17 mouse cellular contexts compared by ENCODE assay signal in genomic region chr11:79053437-79053836, GRCm38 (mm10).
A peak's percentile ranks its signal among the peaks of the same experiment; 100 is the strongest.
DNase-seq lines count a peak whose midpoint lies in the region; ATAC-seq and TF ChIP-seq lines count a peak whose summit lies in the region.
"Had no signal": no experiment of that assay in that cellular context is flagged by ENCODE, and none has a peak within 500 bp of the region (broad histone marks: within the 10 kb centered on the region; RNA-seq: fewer than 3 reads in every experiment).

No protein-coding gene starts in this region.

- peaks cover 75% of the 10 kb centered on the region for H3K4me1 ChIP-seq in heart, embryonic 13.5 days
- H3K4me1 ChIP-seq in midbrain, embryonic 15.5 days: peaks cover 14% of the 10 kb centered on the region
- peaks cover 12% of the 10 kb centered on the region for H3K4me1 ChIP-seq in midbrain, embryonic 14.5 days (ENCODE audit: control insufficient read depth, insufficient read depth, low read length)
- H3K4me1 ChIP-seq in forebrain, embryonic 16.5 days (replicated peaks; ENCODE audit: control insufficient read depth, insufficient read depth, low read length): peaks cover 5% of the 10 kb centered on the region; the same call in 1 of the 2 replicates
- peaks cover 14% of the 10 kb centered on the region for H3K4me1 ChIP-seq in liver, postnatal 0 days (ENCODE audit: insufficient read depth)
- H3K4me1 ChIP-seq in stomach, postnatal 0 days (replicated peaks; ENCODE audit: control insufficient read depth, insufficient read depth): no peaks in the 10 kb centered on the region

- no peak for TF ChIP-seq EP300 in liver, postnatal 0 days (IDR thresholded peaks at IDR 0.05; ENCODE audit: low read depth)
- TF ChIP-seq EP300 in stomach, postnatal 0 days (optimal IDR thresholded peaks at IDR 0.05): no peak

- H3K4me3 ChIP-seq in heart, embryonic 13.5 days: no peak overlapping the region
- no peak overlapping the region for H3K4me3 ChIP-seq in midbrain, embryonic 15.5 days
- H3K4me3 ChIP-seq in midbrain, embryonic 14.5 days (replicated peaks; ENCODE audit: low read depth, low read length): no peak overlapping the region
- no peak overlapping the region for H3K4me3 ChIP-seq in forebrain, embryonic 16.5 days (replicated peaks; ENCODE audit: low read length)
- H3K4me3 ChIP-seq in liver, postnatal 0 days (ENCODE audit: low read depth, low read length): no peak overlapping the region
- no peak overlapping the region for H3K4me3 ChIP-seq in stomach, postnatal 0 days (ENCODE audit: low read depth, low read length)
- H3K4me3 ChIP-seq: erythroblast, embryonic 14.5 days; heart, embryonic 15.5 days; hindbrain, embryonic 15.5 days; myocyte; neural tube, embryonic 15.5 days had no signal

- peak overlapping the region; percentile 56 for H3K9ac ChIP-seq in heart, embryonic 13.5 days
- no peak overlapping the region for H3K9ac ChIP-seq in midbrain, embryonic 15.5 days
- no peak overlapping the region for H3K9ac ChIP-seq in midbrain, embryonic 14.5 days (replicated peaks; ENCODE audit: low read length)
- no peak overlapping the region for H3K9ac ChIP-seq in forebrain, embryonic 16.5 days (replicated peaks; ENCODE audit: low read depth, low read length)
- H3K9ac ChIP-seq in liver, postnatal 0 days (replicated peaks): no peak overlapping the region
- no peak overlapping the region for H3K9ac ChIP-seq in stomach, postnatal 0 days (ENCODE audit: low read length)
- H3K9ac ChIP-seq: heart, embryonic 15.5 days; hindbrain, embryonic 15.5 days; neural tube, embryonic 15.5 days had no signal

- no peak for ATAC-seq in heart, embryonic 13.5 days (ENCODE audit: extremely low read depth, insufficient number of reproducible peaks, low FRiP score, low TSS enrichment)
- ATAC-seq in midbrain, embryonic 15.5 days (replicated peaks): no peak
- ATAC-seq in midbrain, embryonic 14.5 days (ENCODE audit: low FRiP score, low TSS enrichment): no peak
- no peak for ATAC-seq in forebrain, embryonic 16.5 days
- no peak for ATAC-seq in liver, postnatal 0 days
- no peak for ATAC-seq in stomach, postnatal 0 days (ENCODE audit: low FRiP score, low TSS enrichment)

- H3K9me3 ChIP-seq in heart, embryonic 13.5 days: peaks cover 5% of the 10 kb centered on the region; the same call in 1 of the 2 replicates
- H3K9me3 ChIP-seq in midbrain, embryonic 15.5 days: no peaks in the 10 kb centered on the region
- no peaks in the 10 kb centered on the region for H3K9me3 ChIP-seq in midbrain, embryonic 14.5 days (ENCODE audit: control insufficient read depth, low read length)
- H3K9me3 ChIP-seq in forebrain, embryonic 16.5 days (ENCODE audit: control insufficient read depth, low read length): 0 out of 2 replicates have a peak, but pooled peaks cover 2% of the 10 kb centered on the region
- no peaks in the 10 kb centered on the region for H3K9me3 ChIP-seq in liver, postnatal 0 days (ENCODE audit: low read length)
- no peaks in the 10 kb centered on the region for H3K9me3 ChIP-seq in stomach, postnatal 0 days (ENCODE audit: control insufficient read depth, low read length)
- H3K9me3 ChIP-seq: heart, embryonic 15.5 days; hindbrain, embryonic 15.5 days; neural tube, embryonic 15.5 days had no signal

- no peaks in the 10 kb centered on the region for H3K27me3 ChIP-seq in heart, embryonic 13.5 days (replicated peaks)
- no peaks in the 10 kb centered on the region for H3K27me3 ChIP-seq in midbrain, embryonic 15.5 days (replicated peaks)
- H3K27me3 ChIP-seq in midbrain, embryonic 14.5 days (ENCODE audit: control insufficient read depth, insufficient read depth, low read length): no peaks in the 10 kb centered on the region
- H3K27me3 ChIP-seq in forebrain, embryonic 16.5 days (replicated peaks; ENCODE audit: control insufficient read depth, insufficient read depth, low read length): no peaks in the 10 kb centered on the region
- no peaks in the 10 kb centered on the region for H3K27me3 ChIP-seq in liver, postnatal 0 days (ENCODE audit: insufficient read depth, low read length)
- no peaks in the 10 kb centered on the region for H3K27me3 ChIP-seq in stomach, postnatal 0 days (ENCODE audit: control insufficient read depth, insufficient read depth, low read length)
- H3K27me3 ChIP-seq: heart, embryonic 15.5 days; hindbrain, embryonic 15.5 days; neural tube, embryonic 15.5 days had no signal

- H3K4me2 ChIP-seq in heart, embryonic 13.5 days: no peak overlapping the region
- no peak overlapping the region for H3K4me2 ChIP-seq in midbrain, embryonic 15.5 days
- no peak overlapping the region for H3K4me2 ChIP-seq in midbrain, embryonic 14.5 days (ENCODE audit: low read length)
- H3K4me2 ChIP-seq in forebrain, embryonic 16.5 days (ENCODE audit: low read length): no peak overlapping the region
- no peak overlapping the region for H3K4me2 ChIP-seq in liver, postnatal 0 days (ENCODE audit: low read depth, low read length)
- no peak overlapping the region for H3K4me2 ChIP-seq in stomach, postnatal 0 days (replicated peaks; ENCODE audit: low read depth)
- H3K4me2 ChIP-seq: heart, embryonic 15.5 days; hindbrain, embryonic 15.5 days; neural tube, embryonic 15.5 days had no signal

- no peak for DNase-seq in heart, adult 9 months (ENCODE audit: low spot score in 2 of 2)
- no peak for DNase-seq in midbrain, embryonic 14.5 days
- no peak for DNase-seq in liver, postnatal 0 days
- no peak for DNase-seq in stomach, postnatal 0 days (ENCODE audit: low spot score)
- no peak for DNase-seq in cerebellum, postnatal 10 days
- DNase-seq: cerebellum, adult 9-10 months; kidney, adult 11 months; kidney, postnatal 10 days; thymus, postnatal 36 days had no signal

- H3K27ac ChIP-seq in heart, embryonic 13.5 days (replicated peaks): peak overlapping the region; percentile 36; the same call in 1 of the 2 replicates
- 0 out of 2 replicates have a peak overlapping the region, but pooled peaks have one; percentile 4 for H3K27ac ChIP-seq in midbrain, embryonic 15.5 days
- H3K27ac ChIP-seq in midbrain, embryonic 14.5 days (replicated peaks; ENCODE audit: low read depth, low read length): no peak overlapping the region
- peak overlapping the region; percentile 12; the same call in 1 of the 2 replicates for H3K27ac ChIP-seq in forebrain, embryonic 16.5 days (ENCODE audit: low read length)
- 0 out of 2 replicates have a peak overlapping the region, but pooled peaks have one; percentile 19 for H3K27ac ChIP-seq in liver, postnatal 0 days (ENCODE audit: low read depth)
- no peak overlapping the region for H3K27ac ChIP-seq in stomach, postnatal 0 days (replicated peaks)
- H3K27ac ChIP-seq: hindbrain, embryonic 15.5 days; neural tube, embryonic 15.5 days had no signal

- TF ChIP-seq CTCF in liver, postnatal 0 days (IDR thresholded peaks at IDR 0.05; ENCODE audit: low read depth): no peak
- no peak for TF ChIP-seq CTCF in stomach, postnatal 0 days (IDR thresholded peaks at IDR 0.05; ENCODE audit: low read depth)

- peaks cover 11% of the 10 kb centered on the region for H3K36me3 ChIP-seq in heart, embryonic 13.5 days
- H3K36me3 ChIP-seq in midbrain, embryonic 15.5 days (replicated peaks): no peaks in the 10 kb centered on the region
- no peaks in the 10 kb centered on the region for H3K36me3 ChIP-seq in midbrain, embryonic 14.5 days (ENCODE audit: control insufficient read depth, insufficient read depth, low read length)
- H3K36me3 ChIP-seq in forebrain, embryonic 16.5 days (ENCODE audit: control insufficient read depth, insufficient read depth): no peaks in the 10 kb centered on the region
- H3K36me3 ChIP-seq in liver, postnatal 0 days (replicated peaks; ENCODE audit: insufficient read depth, low read length): no peaks in the 10 kb centered on the region
- H3K36me3 ChIP-seq in stomach, postnatal 0 days (ENCODE audit: control insufficient read depth, insufficient read depth, low read length): no peaks in the 10 kb centered on the region
- H3K36me3 ChIP-seq: heart, embryonic 15.5 days; hindbrain, embryonic 15.5 days; neural tube, embryonic 15.5 days had no signal

Comparison
In these comparisons a context has a peak if more than half of its experiments do, and no peak if none do; other contexts are left out.
1. H3K27ac ChIP-seq: peak in heart, embryonic 13.5 days (single experiment), midbrain, embryonic 15.5 days (single experiment), forebrain, embryonic 16.5 days (single experiment) and liver, postnatal 0 days (single experiment); none in midbrain, embryonic 14.5 days (single experiment) and stomach, postnatal 0 days (single experiment).